Mouse (Mus musculus) right cerebral cortex, postnatal 14 days (tissue): ENCODE data around the gene Aph1a.
"Not testable (repeated sequence)": the region's sequence is repeated elsewhere in the genome, so short reads cannot be mapped to it uniquely, and the experiment has no call there.

Experiments
- DNase-seq: peaks from one replicate; pipeline ENCODE4 v3.0.0; 2022

The Aph1a gene

GRCm38 (mm10) chr3:95923429-95923828, 29.7 kb downstream of the Aph1a start:
- DNase-seq: not testable (repeated sequence)

DNA sequence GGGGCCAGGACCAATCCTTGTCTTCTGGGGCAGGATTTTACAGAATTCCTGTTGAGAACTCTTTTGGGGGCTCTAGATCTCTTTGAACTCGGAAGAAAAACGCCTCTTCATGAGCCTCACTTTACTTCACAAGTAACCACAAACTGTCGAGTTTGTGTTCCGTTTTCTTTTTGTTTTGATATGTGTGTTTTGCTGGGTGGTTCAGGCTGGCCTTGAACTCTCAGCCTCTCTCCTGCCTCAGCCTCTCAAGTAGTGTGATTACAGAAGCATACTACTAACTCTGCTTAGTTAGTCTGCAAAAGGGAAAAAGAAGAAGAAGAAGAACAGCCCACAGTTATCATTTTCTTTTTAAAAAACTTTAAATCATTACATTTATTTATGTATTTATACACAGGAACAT, 30.4 kb downstream of the Aph1a start:
- no peak for DNase-seq

GRCm38 (mm10) chr3:95925087-95925486, 31.3 kb downstream of the Aph1a start:
- DNase-seq: no peak

- DNase-seq: no peak
These were observed 34.5 kb downstream of the Aph1a start for GRCm38 (mm10) chr3:95928261-95928657.

DNA sequence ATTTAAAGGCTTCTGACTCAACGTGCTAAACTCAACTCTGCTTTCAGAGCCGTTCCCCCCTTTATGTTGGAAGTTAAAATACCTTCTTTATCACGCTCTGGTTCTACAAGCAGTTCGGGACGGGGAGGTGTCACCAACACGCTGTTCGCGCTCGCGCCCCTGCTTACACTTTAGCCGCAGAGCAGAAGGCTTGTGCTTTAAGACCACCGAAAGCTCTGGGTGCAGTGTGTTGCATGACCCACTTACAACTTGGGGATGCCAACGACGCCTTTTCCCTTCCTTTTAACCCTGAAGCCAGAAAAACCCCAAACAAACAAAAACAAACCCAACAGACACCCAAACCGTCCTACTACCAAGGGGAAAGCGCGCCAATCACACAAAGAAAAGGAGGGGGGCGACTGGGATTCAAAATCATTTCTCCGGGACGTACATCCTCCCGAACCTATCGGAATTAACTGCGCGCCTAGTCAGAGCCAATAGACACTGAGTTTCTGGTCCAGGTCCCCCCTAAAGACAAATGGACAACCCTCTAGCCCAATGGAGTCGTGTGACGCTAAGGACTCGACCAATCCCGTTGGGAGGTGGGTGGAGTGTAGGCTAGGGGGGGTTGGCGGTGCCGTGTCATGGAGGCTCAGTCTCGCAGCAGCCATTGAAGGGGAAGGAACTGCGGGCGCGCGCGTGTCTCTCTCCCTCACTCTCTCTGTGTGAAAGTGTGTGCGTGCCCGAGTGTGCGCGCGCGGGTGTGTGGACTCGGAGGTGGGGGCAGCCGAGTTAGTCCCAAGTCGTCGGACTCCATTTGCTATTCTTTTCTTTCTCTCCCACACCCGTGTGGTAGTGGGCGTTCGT, 35.1 kb downstream of the Aph1a start, which contains the start of gene Anp32e:
Gene Anp32e, plus strand, starts transcription at position 589 of the 846 bp plus-strand sequence.
- peak; percentile 93 for DNase-seq

DNA sequence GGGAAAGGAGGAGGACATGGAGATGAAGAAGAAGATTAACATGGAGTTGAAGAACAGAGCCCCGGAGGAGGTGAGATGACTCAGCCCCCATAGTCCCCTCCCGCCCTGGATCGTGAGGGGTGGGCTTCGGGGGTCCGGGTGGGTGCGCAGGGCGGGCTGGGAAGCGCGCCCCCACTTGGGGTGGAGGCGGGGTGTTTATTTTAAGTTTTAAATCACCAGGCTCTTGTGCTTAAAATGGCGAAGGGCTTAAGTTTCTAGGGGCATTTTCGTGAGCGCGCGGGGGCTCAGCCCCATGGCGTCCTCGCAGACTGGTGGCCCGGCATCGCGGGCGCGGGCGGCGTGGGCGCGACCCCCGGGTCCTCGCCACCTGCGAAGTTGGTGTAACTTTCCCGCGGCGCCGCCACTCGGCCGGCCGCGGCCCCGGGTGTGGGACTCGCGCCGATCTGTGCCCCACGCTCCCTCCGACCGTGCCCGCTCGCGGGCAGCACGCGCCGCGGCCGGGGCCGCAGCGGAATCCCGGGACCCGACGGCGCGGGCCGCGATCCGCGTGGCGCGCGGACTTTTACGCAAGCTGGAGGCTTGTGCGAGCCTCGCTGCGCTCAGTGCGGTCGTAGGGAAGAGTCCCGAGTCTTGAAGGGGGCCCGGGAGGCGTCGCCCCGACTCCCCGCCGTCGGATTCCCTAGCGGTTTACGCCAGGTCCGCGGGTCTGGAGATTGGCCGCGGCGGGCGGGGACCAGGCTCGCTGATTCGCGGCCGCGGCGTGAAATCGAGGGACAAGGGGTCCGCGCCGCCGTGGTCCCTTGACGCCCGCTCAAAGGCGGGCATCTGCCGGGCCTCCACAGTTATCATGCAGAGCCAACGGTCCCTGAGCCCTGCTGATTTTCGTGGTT, 36.1 kb downstream of the Aph1a start:
- DNase-seq: peak; percentile 35

DNA sequence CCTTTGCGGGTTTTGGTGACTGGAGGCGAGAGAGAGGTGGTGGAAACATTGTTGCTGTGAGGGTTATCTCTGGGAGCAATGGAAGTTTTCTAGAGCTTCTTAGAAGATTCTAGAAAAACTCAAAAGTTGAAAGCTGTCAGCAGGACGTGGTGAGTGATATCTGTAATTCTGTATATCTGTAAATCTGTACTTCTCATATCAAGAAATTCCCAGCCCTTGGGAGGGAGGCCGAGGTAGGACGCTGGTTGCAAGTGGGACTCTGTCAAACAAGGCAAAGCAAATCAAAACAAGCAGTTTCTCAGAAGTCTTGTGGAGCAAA, 36.7 kb downstream of the Aph1a start:
- DNase-seq: no peak

- no peak for DNase-seq
These were observed 37.7 kb downstream of the Aph1a start for GRCm38 (mm10) chr3:95931471-95931870.

DNA sequence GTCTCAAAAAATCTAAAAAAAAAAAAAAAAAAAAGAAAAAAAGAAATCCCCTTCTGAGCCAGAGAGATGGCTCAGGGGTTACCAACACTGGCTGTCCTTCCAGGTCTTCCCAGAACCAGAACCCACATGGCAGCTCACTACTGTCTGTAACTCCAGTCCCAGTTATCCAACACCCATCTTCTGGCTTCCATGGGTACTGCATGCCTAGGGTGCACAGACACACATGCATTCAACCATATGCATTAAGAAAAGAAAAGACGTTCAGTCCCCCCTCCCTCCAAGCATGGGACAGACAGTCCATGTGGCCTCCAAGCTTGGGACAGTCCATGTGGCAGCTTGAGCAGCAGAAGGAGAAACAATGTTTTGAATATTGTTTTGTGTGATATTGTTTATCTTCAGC, 38.4 kb downstream of the Aph1a start:
- no peak for DNase-seq

GRCm38 (mm10) chr3:95932566-95932965, 38.8 kb downstream of the Aph1a start:
- no peak for DNase-seq

DNA sequence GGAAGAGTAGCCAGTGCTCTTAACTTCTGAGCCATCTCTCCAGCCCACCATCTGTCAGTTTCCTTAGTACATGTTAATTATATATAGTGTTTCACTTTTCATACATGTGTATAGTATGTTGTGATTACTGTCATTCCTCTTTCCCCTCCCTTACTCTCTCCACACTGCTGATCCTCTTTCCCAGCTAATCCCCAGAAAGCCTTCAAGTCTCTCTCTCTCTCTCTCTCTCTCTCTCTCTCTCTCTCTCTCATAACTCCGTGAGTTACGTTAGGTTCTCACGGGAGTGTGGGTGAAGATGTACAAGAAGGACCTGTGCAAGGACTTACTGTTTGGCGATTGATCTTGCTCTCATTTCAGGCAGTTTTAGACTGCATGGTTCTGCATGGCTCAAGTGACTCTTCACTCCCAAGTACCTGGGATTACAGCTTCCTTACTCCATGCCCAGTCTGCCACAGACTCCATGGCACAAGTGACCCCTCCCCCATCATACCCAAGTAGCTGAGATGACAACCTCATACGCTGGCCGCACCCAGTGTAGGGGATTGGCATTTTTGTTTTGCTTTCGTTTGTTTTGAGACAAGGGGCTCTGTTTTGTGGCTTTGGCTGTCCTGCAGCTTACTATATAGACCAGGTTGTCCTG, 39.5 kb downstream of the Aph1a start:
- no peak for DNase-seq

DNA sequence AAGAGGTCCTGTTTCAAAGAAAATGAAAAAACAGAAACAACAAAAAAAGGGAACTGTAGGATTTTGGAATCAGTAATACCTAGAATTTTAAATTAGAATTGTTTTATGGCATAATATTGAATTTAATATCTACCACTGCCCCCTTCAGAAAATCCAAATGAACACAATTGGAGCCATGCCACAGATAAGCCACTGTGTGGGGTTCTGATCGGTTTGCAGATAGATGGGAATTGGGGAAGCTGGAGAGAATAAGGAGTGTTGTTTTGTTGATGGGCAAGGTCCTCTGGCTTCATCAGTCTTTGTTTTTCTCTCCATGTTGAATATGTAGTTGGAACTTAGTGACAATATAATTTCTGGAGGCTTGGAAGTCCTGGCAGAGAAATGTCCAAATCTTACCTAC, 40.7 kb downstream of the Aph1a start:
- DNase-seq: no peak

- DNase-seq: no peak
These were observed 44.4 kb downstream of the Aph1a start for GRCm38 (mm10) chr3:95938217-95938616.

DNA sequence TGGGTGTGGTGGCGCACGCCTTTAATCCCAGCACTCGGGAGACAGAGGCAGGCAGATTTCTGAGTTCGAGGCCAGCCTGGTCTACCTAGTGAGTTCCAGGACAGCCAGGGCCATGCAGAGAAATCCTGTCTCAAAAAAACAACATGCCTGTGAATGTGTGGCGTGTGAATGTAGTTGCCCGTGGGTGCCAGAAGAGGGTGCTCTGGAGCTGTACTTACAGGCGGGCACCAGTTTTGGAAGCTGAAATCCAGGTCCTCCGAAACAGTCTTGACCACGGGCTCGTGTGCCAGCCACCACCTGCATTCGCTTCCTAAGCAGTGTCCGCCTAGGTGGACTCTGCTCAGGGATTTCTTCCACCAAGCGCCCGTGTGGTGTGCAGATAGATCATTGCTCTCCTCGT, 45.1 kb downstream of the Aph1a start:
- DNase-seq: no peak

GRCm38 (mm10) chr3:95942749-95943148, 49.0 kb downstream of the Aph1a start:
- DNase-seq: no peak

DNA sequence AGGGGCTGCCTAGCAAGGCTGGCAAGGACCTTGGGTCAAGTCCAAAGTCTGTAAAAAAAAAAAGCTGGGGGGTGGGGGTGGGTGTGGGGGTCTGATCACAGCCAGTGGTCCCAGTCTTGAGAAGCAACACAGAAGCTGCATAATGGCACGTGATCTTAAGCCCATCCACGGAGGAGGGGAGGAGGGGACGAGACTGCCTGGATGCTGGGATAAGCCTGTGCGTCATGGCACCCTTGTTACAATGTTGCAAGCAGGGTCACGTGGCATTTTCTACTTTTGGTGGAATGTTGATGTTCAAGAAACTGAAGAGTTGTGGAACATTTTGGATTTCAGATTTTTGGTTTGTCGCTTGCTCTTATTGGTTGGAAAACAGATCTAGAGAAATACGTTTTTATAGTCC, 49.5 kb downstream of the Aph1a start:
- no peak for DNase-seq

- DNase-seq: no peak
These were observed 51.0 kb downstream of the Aph1a start for GRCm38 (mm10) chr3:95944742-95945141.

- DNase-seq: no peak
These were observed 52.0 kb downstream of the Aph1a start for GRCm38 (mm10) chr3:95945731-95946240.
